Mouse (Mus musculus): ENCODE measurements around the gene Gm10577.
A peak's percentile ranks its signal among the peaks of the same experiment; 100 is the strongest.

Gm10577 gene

GRCm38 (mm10) chr4:101020596-101020995 lies at the start of gene Gm10577:
Gene Gm10577, minus strand, starts transcription at chr4:101020696.
- DNase-seq, result no peak

- DNase-seq, result peak; percentile 73
Observed at GRCm38 (mm10) chr4:101069154-101069971, 48.9 kb upstream of the Gm10577 start.

- peak; percentile 76 for DNase-seq
Observed at GRCm38 (mm10) chr4:101068786-101069153, 48.3 kb upstream of the Gm10577 start, which contains the start of gene Raver2. Gene Raver2, plus strand, starts transcription at chr4:101068983.

- peak; percentile 76 for DNase-seq
Observed at GRCm38 (mm10) chr4:101066401-101066800, 45.9 kb upstream of the Gm10577 start.

- no peak for DNase-seq
Observed at GRCm38 (mm10) chr4:101062146-101062545, 41.6 kb upstream of the Gm10577 start.

GRCm38 (mm10) chr4:101046576-101046975 lies 26.1 kb upstream of the Gm10577 start:
- no peak for DNase-seq

- DNase-seq, result no peak
Observed at GRCm38 (mm10) chr4:101044149-101044548, 23.7 kb upstream of the Gm10577 start.

- DNase-seq, result no peak
Observed at GRCm38 (mm10) chr4:101043691-101044090, 23.2 kb upstream of the Gm10577 start.

GRCm38 (mm10) chr4:101037156-101037555 lies 16.7 kb upstream of the Gm10577 start:
- DNase-seq, result no peak

- no peak for DNase-seq
Observed at GRCm38 (mm10) chr4:101035131-101035530, 14.6 kb upstream of the Gm10577 start.

- no peak for DNase-seq
Observed at GRCm38 (mm10) chr4:101033047-101033446, 12.6 kb upstream of the Gm10577 start.

GRCm38 (mm10) chr4:101027852-101028411 lies 7.4 kb upstream of the Gm10577 start:
- DNase-seq, result no peak

- DNase-seq, result no peak
Observed at GRCm38 (mm10) chr4:101026995-101027394, 6.5 kb upstream of the Gm10577 start.

GRCm38 (mm10) chr4:101026566-101026965 lies 6.1 kb upstream of the Gm10577 start:
- no peak for DNase-seq

- no peak for DNase-seq
Observed at GRCm38 (mm10) chr4:101017806-101018205, 2.7 kb downstream of the Gm10577 start.

- DNase-seq, result no peak
Observed at GRCm38 (mm10) chr4:101009092-101009491, 11.4 kb downstream of the Gm10577 start.

- no peak for DNase-seq
Observed at GRCm38 (mm10) chr4:101008362-101008769, 12.1 kb downstream of the Gm10577 start.

GRCm38 (mm10) chr4:101002961-101003360 lies 17.5 kb downstream of the Gm10577 start:
- no peak for DNase-seq

- DNase-seq, result no peak
Observed at GRCm38 (mm10) chr4:101001073-101001472, 19.4 kb downstream of the Gm10577 start.

GRCm38 (mm10) chr4:101000622-101001021 lies 19.9 kb downstream of the Gm10577 start:
- no peak for DNase-seq

- DNase-seq, result no peak
Observed at GRCm38 (mm10) chr4:100998906-100999305, 21.6 kb downstream of the Gm10577 start.

GRCm38 (mm10) chr4:100998145-100998544 lies 22.4 kb downstream of the Gm10577 start:
- peak; percentile 68 for DNase-seq

- DNase-seq, result no peak
Observed at GRCm38 (mm10) chr4:100996060-100996651, 24.3 kb downstream of the Gm10577 start.

- DNase-seq, result no peak
Observed at GRCm38 (mm10) chr4:100995617-100996016, 24.9 kb downstream of the Gm10577 start.

All from retina, postnatal 1 day (tissue).